Mouse (Mus musculus) G1E (cell line): ENCODE results near the gene Eaf1.

ENCODE experiments used
- CTCF ChIP-seq: IDR thresholded peaks from 2 replicates; pipeline ENCODE4 v1.5.1; 2012; ENCODE audit warnings: low read depth, low read length, inconsistent platforms, mixed read lengths
- GATA1 ChIP-seq: IDR thresholded peaks from 2 replicates; pipeline ENCODE4 v1.6.1; 2012; ENCODE audit warnings: borderline replicate concordance, low read length, inconsistent platforms, mixed read lengths
- GATA2 ChIP-seq: IDR thresholded peaks from 2 replicates; pipeline ENCODE4 v1.6.1; 2012; ENCODE audit warnings: low read depth, low read length, inconsistent platforms, borderline replicate concordance
- POLR2AphosphoS5 ChIP-seq: IDR thresholded peaks from 2 replicates; pipeline ENCODE4 v1.6.1; 2012; ENCODE audit warnings: low read depth, low read length, inconsistent platforms; ENCODE audit not compliant: insufficient replicate concordance
- TAL1 ChIP-seq: conservative IDR thresholded peaks from 2 replicates; pipeline ENCODE4 v1.6.1; 2012; ENCODE audit warnings: low read depth, low read length, inconsistent platforms, mixed read lengths

DNA sequence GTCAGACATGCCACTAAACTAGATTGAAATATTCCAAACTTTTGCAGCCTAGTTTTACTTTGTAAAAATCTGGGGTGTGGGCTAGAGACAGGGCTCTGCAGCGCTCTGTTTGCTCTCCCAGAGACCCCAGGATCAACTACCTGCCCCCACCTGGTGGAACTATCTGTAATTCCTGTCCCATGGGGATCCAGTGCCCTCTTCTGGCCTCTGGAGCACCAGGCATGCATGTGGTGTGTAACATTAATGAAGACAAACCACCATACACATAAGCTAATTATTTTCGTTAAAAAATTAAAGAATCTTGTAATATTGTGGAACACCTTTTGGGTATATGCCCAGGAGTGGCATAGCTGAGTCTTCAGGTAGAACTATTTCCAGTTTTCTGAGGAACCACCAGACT is 20.9 kb upstream of the Eaf1 start:
- no peak for TF ChIP-seq CTCF
- TF ChIP-seq GATA1: no peak
- no peak for TF ChIP-seq TAL1
- no peak for TF ChIP-seq POLR2AphosphoS5
- TF ChIP-seq GATA2: no peak
